In genomic region chr3:63963421-63964099, GRCm38 (mm10) we compare ENCODE assay signal across 8 mouse cellular contexts. TPM values are rescaled to one million over a fixed set of nuclear protein-coding genes. Genes with fewer than 3 reads are reported as not detected.
A peak's percentile ranks its signal among the peaks of the same experiment; 100 is the strongest.
DNase-seq lines count a peak whose midpoint lies in the region; ATAC-seq and TF ChIP-seq lines count a peak whose summit lies in the region.

No protein-coding gene starts in this region.

- TF ChIP-seq POLR2A in MEL (IDR thresholded peaks at IDR 0.05; ENCODE audit: control insufficient read depth in 1 of 2, insufficient read depth in 1 of 2, low read depth in 1 of 2, low read length in 2 of 2, poor library complexity in 1 of 2), result no peak
- TF ChIP-seq POLR2A in kidney, adult 2 months (IDR thresholded peaks at IDR 0.05; ENCODE audit: low read depth, low read length), result no peak

- H3K4me1 ChIP-seq in MEL (ENCODE audit: control insufficient read depth in 1 of 2, insufficient read depth in 2 of 2, low read length in 2 of 2), result peaks cover 5 to 12% of the 10 kb centered on the region in 2 experiments
- H3K4me1 ChIP-seq in forebrain, embryonic 11.5 days (replicated peaks; ENCODE audit: control insufficient read depth, insufficient read depth, low read length), result peaks cover 4% of the 10 kb centered on the region; the same call in 1 of the 2 replicates
- H3K4me1 ChIP-seq in kidney, adult 2 months (ENCODE audit: control insufficient read depth, insufficient read depth, low read length), result peaks cover 11% of the 10 kb centered on the region; the same call in 1 of the 2 replicates
- no peaks in the 10 kb centered on the region for H3K4me1 ChIP-seq in stomach, embryonic 15.5 days

- DNase-seq in gastrocnemius, postnatal 25 days, result peak; percentile 5
- no peak for DNase-seq in gastrocnemius, postnatal 10 days
- DNase-seq in MEL (ENCODE audit: low read depth, low spot score), result peak; percentile 64
- DNase-seq in forebrain, embryonic 11.5 days (ENCODE audit: low spot score), result no peak
- peak; percentile 83 for DNase-seq in kidney, adult 2 months
- DNase-seq in lung, postnatal 10 days, result peak; percentile 8
- no peak for DNase-seq in left cerebral cortex, adult 8-10 months (ENCODE audit: low spot score in 2 of 2)

- no peak for TF ChIP-seq CTCF in MEL (IDR thresholded peaks at IDR 0.05 in 2 of 3, conservative IDR thresholded peaks at IDR 0.05 in 1 of 3; ENCODE audit: control insufficient read depth in 1 of 3, insufficient read depth in 1 of 3, low read depth in 2 of 3, low read length in 3 of 3, poor library complexity in 1 of 3, severe bottlenecking in 1 of 3)
- TF ChIP-seq CTCF in kidney, adult 2 months (conservative IDR thresholded peaks at IDR 0.05; ENCODE audit: insufficient read depth, insufficient read length, low read depth, low read length), result no peak

- no peaks in the 10 kb centered on the region for H3K9me3 ChIP-seq in MEL (replicated peaks; ENCODE audit: insufficient read depth, low read length)
- H3K9me3 ChIP-seq in forebrain, embryonic 11.5 days (ENCODE audit: control insufficient read depth, low read length), result no peaks in the 10 kb centered on the region
- no peaks in the 10 kb centered on the region for H3K9me3 ChIP-seq in stomach, embryonic 15.5 days

- peak overlapping the region; percentile 77 to 96 for H3K4me3 ChIP-seq in MEL (ENCODE audit: control insufficient read depth in 1 of 2, insufficient read depth in 1 of 2, low read depth in 2 of 2, low read length in 2 of 2)
- peak overlapping the region; percentile 78 for H3K4me3 ChIP-seq in forebrain, embryonic 11.5 days (ENCODE audit: low read depth, low read length)
- H3K4me3 ChIP-seq in kidney, adult 2 months (ENCODE audit: insufficient read depth, low read depth, low read length), result peak overlapping the region; percentile 81
- H3K4me3 ChIP-seq in stomach, embryonic 15.5 days (replicated peaks), result peak overlapping the region; percentile 75

- peak overlapping the region; percentile 61 for H3K27ac ChIP-seq in MEL (ENCODE audit: control insufficient read depth, low read depth, low read length)
- H3K27ac ChIP-seq in forebrain, embryonic 11.5 days (ENCODE audit: low read depth, low read length), result no peak overlapping the region
- H3K27ac ChIP-seq in kidney, adult 2 months (ENCODE audit: insufficient read depth, low read depth, low read length), result peak overlapping the region; percentile 72
- H3K27ac ChIP-seq in stomach, embryonic 15.5 days, result peak overlapping the region; percentile 88

- TF ChIP-seq RAD21 in MEL (IDR thresholded peaks at IDR 0.05; ENCODE audit: low read depth, low read length), result no peak

- H3K36me3 ChIP-seq in MEL (ENCODE audit: control insufficient read depth in 1 of 2, insufficient read depth in 2 of 2, low read length in 2 of 2), result peaks cover 2 to 34% of the 10 kb centered on the region in 2 experiments
- no peaks in the 10 kb centered on the region for H3K36me3 ChIP-seq in forebrain, embryonic 11.5 days (ENCODE audit: control insufficient read depth, insufficient read depth, low read length)
- H3K36me3 ChIP-seq in kidney, adult 2 months (ENCODE audit: control insufficient read depth, insufficient read depth, low read length), result no peaks in the 10 kb centered on the region
- no peaks in the 10 kb centered on the region for H3K36me3 ChIP-seq in stomach, embryonic 15.5 days

- no peak for ATAC-seq in forebrain, embryonic 11.5 days (replicated peaks; ENCODE audit: low FRiP score)
- peak; percentile 6; the same call in 1 of the 2 replicates for ATAC-seq in stomach, embryonic 15.5 days (ENCODE audit: insufficient read depth, low FRiP score, low read depth)

- TF ChIP-seq EP300 in MEL (IDR thresholded peaks at IDR 0.05; ENCODE audit: low read depth in 1 of 2, low read length in 2 of 2), result no peak

- peak overlapping the region; percentile 87 for H3K4me2 ChIP-seq in forebrain, embryonic 11.5 days (ENCODE audit: low read depth, low read length, severe bottlenecking)
- H3K4me2 ChIP-seq in stomach, embryonic 15.5 days, result peak overlapping the region; percentile 64

- H3K9ac ChIP-seq in MEL (ENCODE audit: control insufficient read depth, low read depth, low read length, poor library complexity, severe bottlenecking), result peak overlapping the region; percentile 90
- peak overlapping the region; percentile 77 for H3K9ac ChIP-seq in forebrain, embryonic 11.5 days (ENCODE audit: low read length)
- peak overlapping the region; percentile 76 for H3K9ac ChIP-seq in stomach, embryonic 15.5 days

- WGBS in forebrain, embryonic 11.5 days, result 11% methylated on average over 25 of the region's 25 CpGs
- under 1% methylated on average over 25 of the region's 25 CpGs for WGBS in kidney, adult 2 months
- WGBS in stomach, embryonic 15.5 days, result 5% methylated on average over 25 of the region's 25 CpGs

- H3K79me2 ChIP-seq in MEL (ENCODE audit: control insufficient read depth, insufficient read depth, low read length, poor library complexity), result peaks cover 33% of the 10 kb centered on the region

- H3K27me3 ChIP-seq in MEL (ENCODE audit: control insufficient read depth in 1 of 2, insufficient read depth in 2 of 2, low read length in 2 of 2), result no peaks in the 10 kb centered on the region
- no peaks in the 10 kb centered on the region for H3K27me3 ChIP-seq in forebrain, embryonic 11.5 days (ENCODE audit: control insufficient read depth, insufficient read depth, low read length)
- no peaks in the 10 kb centered on the region for H3K27me3 ChIP-seq in kidney, adult 2 months (replicated peaks; ENCODE audit: control insufficient read depth, insufficient read depth, low read length)
- no peaks in the 10 kb centered on the region for H3K27me3 ChIP-seq in stomach, embryonic 15.5 days (replicated peaks)

TF ChIP-seq in MEL, 35 proteins besides CTCF, POLR2A, EP300 and RAD21:
- no peak for TF ChIP-seq TAL1 (IDR thresholded peaks at IDR 0.05; ENCODE audit: low read length)
- TF ChIP-seq SIN3A (IDR thresholded peaks at IDR 0.05; ENCODE audit: low read length), result 0 out of 2 replicates have a peak, but pooled peaks have one; percentile 56
- TF ChIP-seq MYC (IDR thresholded peaks at IDR 0.05; ENCODE audit: low read depth, low read length), result 0 out of 2 replicates have a peak, but pooled peaks have one; percentile 20
- TF ChIP-seq HCFC1 (IDR thresholded peaks at IDR 0.05; ENCODE audit: low read depth, low read length), result no peak
- no peak for TF ChIP-seq MYB (IDR thresholded peaks at IDR 0.05; ENCODE audit: low read depth, low read length)
- TF ChIP-seq GATA1 (IDR thresholded peaks at IDR 0.05; ENCODE audit: low read depth, low read length), result no peak
- no peak for TF ChIP-seq ETS1 (IDR thresholded peaks at IDR 0.05; ENCODE audit: low read depth, low read length)
- 0 out of 2 replicates have a peak, but pooled peaks have one; percentile 27 for TF ChIP-seq POLR2AphosphoS2 (IDR thresholded peaks at IDR 0.05; ENCODE audit: low read length)
- no peak for TF ChIP-seq CHD2 (IDR thresholded peaks at IDR 0.05; ENCODE audit: low read length)
- no peak for TF ChIP-seq USF1 (IDR thresholded peaks at IDR 0.05; ENCODE audit: low read depth, low read length)
- TF ChIP-seq UBTF (IDR thresholded peaks at IDR 0.05; ENCODE audit: borderline replicate concordance, insufficient read depth, low read depth, low read length), result 0 out of 2 replicates have a peak, but pooled peaks have one; percentile 7
- no peak for TF ChIP-seq MAZ (IDR thresholded peaks at IDR 0.05; ENCODE audit: low read depth, low read length)

RNA-seq across cellular contexts. Expression of gene Slc33a1, which starts 1.0 kb away (rescaled TPM):
- 1 to 10 TPM; 5.2 to 6.3 TPM for total RNA-seq in gastrocnemius, postnatal 25 days (2021)
- 1 to 10 TPM; 6.8 to 8.2 TPM for total RNA-seq in gastrocnemius, postnatal 10 days (2021)
- 27.7 and 31.3 TPM in 2 replicates for total RNA-seq in MEL (2012; rRNA removed)
- 100 to 1,000 TPM in 1 of 2 experiments, 10 to 100 TPM in 1; 27.2 to 123 TPM for polyA plus RNA-seq in MEL (2012; ENCODE audit: insufficient read depth in 1 of 2, insufficient read length in 2 of 2, low read depth in 1 of 2, low replicate concordance in 2 of 2, missing spikeins in 1 of 2)
- 13.0 and 13.7 TPM in 2 replicates for polyA plus RNA-seq in forebrain, embryonic 11.5 days (2014; fragmentation: Nextera tagmentation; extraction: Ambion mirVana)
- 43.0 and 47.0 TPM in 2 replicates for polyA plus RNA-seq in kidney, adult 2 months (2012; rRNA removed)
- 24.1 and 24.7 TPM in 2 replicates for polyA plus RNA-seq in stomach, embryonic 15.5 days (2015; fragmentation: Nextera tagmentation; extraction: Ambion mirVana)
- total RNA-seq in left cerebral cortex, adult 8-10 months (2022), result 10 to 100 TPM; 25.2 to 27.9 (median 26.1) TPM

RNA-seq across cellular contexts. Expression of gene Gmps, which starts 12.3 kb away (rescaled TPM):
- 10 to 100 TPM; 15.0 to 15.4 TPM for total RNA-seq in gastrocnemius, postnatal 25 days (2021)
- total RNA-seq in gastrocnemius, postnatal 10 days (2021), result 10 to 100 TPM; 16.3 to 16.7 TPM
- 40.4 and 41.8 TPM in 2 replicates for total RNA-seq in MEL (2012; rRNA removed)
- 10 to 100 TPM; 31.6 to 59.3 TPM for polyA plus RNA-seq in MEL (2012; ENCODE audit: insufficient read depth in 1 of 2, insufficient read length in 2 of 2, low read depth in 1 of 2, low replicate concordance in 2 of 2, missing spikeins in 1 of 2)
- polyA plus RNA-seq in forebrain, embryonic 11.5 days (2014; fragmentation: Nextera tagmentation; extraction: Ambion mirVana), result 70.5 and 73.6 TPM in 2 replicates
- 3.5 and 5.1 TPM in 2 replicates for polyA plus RNA-seq in kidney, adult 2 months (2012; rRNA removed)
- 36.8 and 41.3 TPM in 2 replicates for polyA plus RNA-seq in stomach, embryonic 15.5 days (2015; fragmentation: Nextera tagmentation; extraction: Ambion mirVana)
- 10 to 100 TPM; 42.0 to 52.1 (median 46.1) TPM for total RNA-seq in left cerebral cortex, adult 8-10 months (2022)

RNA-seq across cellular contexts. Expression of gene E130311K13Rik, which starts 34.3 kb away (rescaled TPM):
- total RNA-seq in gastrocnemius, postnatal 25 days (2021), result 1 to 10 TPM; 4.0 to 4.7 TPM
- total RNA-seq in gastrocnemius, postnatal 10 days (2021), result 1 to 10 TPM; 4.4 to 5.6 TPM
- total RNA-seq in MEL (2012; rRNA removed), result 3.9 and 4.0 TPM in 2 replicates
- 1 to 10 TPM in 1 of 2 experiments, not detected in 1; 3.9 TPM for polyA plus RNA-seq in MEL (2012; ENCODE audit: insufficient read depth in 1 of 2, insufficient read length in 2 of 2, low read depth in 1 of 2, low replicate concordance in 2 of 2, missing spikeins in 1 of 2)
- 3.0 and 4.0 TPM in 2 replicates for polyA plus RNA-seq in forebrain, embryonic 11.5 days (2014; fragmentation: Nextera tagmentation; extraction: Ambion mirVana)
- 4.5 and 6.1 TPM in 2 replicates for polyA plus RNA-seq in kidney, adult 2 months (2012; rRNA removed)
- 6.6 and 7.4 TPM in 2 replicates for polyA plus RNA-seq in stomach, embryonic 15.5 days (2015; fragmentation: Nextera tagmentation; extraction: Ambion mirVana)
- total RNA-seq in left cerebral cortex, adult 8-10 months (2022), result 10 to 100 TPM; 12.1 to 15.5 (median 13.4) TPM

Comparison
In these comparisons a context has a peak if more than half of its experiments do, and no peak if none do; other contexts are left out.
1. DNase-seq: peak in gastrocnemius, postnatal 25 days (single experiment), MEL (single experiment), kidney, adult 2 months (single experiment) and lung, postnatal 10 days (single experiment); none in gastrocnemius, postnatal 10 days (single experiment), forebrain, embryonic 11.5 days (single experiment) and left cerebral cortex, adult 8-10 months (0 of 2).
2. Peak in every context shown above with its lines, with median percentiles within 50 percentile points of each other: H3K4me3 ChIP-seq and H3K9ac ChIP-seq.